Mouse (Mus musculus) embryo, embryonic 10.5 days (tissue): ENCODE measurements around the gene Rexo2.
"Not testable (repeated sequence)": the region's sequence is repeated elsewhere in the genome, so short reads cannot be mapped to it uniquely, and the experiment has no call there.

ENCODE experiments used
- DNase-seq: peaks from one replicate; pipeline ENCODE4 v3.0.0-alpha.2; 2015; ENCODE audit warnings: low spot score

The Rexo2 gene

DNA sequence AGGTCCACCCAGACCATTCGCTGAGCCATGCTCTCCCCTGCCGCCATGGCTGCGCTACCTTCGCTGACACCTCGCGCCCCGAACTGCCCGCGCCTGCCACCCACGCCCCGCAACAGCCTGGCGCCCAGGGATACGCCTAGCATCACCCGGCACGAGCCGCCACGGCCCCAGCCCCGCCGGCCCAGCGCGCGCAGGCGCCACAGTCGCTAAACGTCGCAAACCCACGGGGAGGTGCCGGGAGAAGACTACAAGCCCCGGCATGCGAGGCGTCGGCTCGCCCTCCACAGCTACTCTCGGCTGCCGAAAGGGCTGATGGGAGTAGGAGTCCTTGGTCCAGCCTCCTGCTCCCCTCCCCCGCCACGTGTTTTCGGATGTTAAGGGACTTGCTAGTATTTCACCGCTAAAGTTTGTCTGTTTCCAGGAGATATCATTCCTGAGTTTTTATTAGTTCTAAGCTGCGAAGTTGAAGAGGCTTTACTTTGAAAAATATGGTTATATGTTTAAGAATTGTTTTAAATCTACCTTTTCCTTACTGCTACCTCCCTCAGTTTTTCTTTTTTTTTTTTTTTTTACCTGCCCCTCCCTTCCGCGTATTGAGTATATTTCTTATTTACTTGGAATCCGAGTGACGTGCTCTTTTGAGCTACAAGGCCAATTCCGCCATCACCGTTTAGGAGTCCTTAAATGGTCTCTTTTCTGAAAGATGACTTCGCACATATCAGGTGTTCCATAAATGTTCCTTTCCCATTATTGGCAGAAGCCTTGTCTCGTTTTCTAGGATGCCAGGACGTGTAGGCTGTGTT is at the start of gene Rexo2:
TSS of gene Rexo2 (minus strand) at position 213 of the 803 bp plus-strand sequence.
- peak; percentile 96 for DNase-seq

GRCm38 (mm10) chr9:48526520-48526919 is 46.1 kb upstream of the Rexo2 start:
- no peak for DNase-seq

DNA sequence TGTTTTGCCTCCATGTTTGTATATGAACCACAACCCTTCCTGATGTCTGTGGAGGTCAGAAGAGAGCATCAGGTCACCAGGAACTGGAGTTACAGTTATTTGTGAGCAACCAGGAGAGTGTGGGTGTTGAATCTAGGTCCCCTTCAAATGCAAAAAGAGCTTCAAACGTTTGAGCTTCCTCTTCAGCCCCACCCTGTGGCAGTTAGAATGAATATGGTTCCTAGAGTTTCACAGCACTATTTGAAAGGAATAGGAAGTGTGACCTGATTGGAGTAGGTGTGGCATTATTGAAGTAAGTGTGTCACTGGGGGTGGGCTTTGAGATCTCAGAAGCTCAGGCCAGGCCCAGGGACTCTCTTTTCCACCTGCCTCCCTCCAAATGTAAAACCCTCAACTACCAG is 45.1 kb upstream of the Rexo2 start:
- no peak for DNase-seq

DNA sequence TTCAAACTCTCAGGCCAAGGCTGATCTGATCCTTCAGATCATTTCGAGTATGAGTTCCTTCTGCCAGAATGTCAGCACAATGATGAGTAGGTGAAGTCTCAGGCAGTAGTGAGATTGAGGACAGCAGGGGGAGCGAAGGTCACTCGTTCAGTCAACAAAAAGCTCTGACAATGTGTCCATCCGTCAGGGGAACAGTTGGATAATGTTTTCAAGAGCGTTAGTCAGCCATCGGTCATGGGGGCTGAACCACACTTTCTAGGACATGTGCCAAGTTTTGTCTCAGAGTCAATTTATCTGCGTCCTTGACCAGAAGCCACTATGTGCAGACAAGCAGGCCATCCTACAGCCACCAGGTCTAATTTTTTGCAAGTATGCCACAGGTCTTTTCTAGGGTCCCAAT is 40.0 kb upstream of the Rexo2 start:
- DNase-seq: not testable (repeated sequence)

GRCm38 (mm10) chr9:48517372-48518130 is 37.1 kb upstream of the Rexo2 start:
- no peak for DNase-seq

DNA sequence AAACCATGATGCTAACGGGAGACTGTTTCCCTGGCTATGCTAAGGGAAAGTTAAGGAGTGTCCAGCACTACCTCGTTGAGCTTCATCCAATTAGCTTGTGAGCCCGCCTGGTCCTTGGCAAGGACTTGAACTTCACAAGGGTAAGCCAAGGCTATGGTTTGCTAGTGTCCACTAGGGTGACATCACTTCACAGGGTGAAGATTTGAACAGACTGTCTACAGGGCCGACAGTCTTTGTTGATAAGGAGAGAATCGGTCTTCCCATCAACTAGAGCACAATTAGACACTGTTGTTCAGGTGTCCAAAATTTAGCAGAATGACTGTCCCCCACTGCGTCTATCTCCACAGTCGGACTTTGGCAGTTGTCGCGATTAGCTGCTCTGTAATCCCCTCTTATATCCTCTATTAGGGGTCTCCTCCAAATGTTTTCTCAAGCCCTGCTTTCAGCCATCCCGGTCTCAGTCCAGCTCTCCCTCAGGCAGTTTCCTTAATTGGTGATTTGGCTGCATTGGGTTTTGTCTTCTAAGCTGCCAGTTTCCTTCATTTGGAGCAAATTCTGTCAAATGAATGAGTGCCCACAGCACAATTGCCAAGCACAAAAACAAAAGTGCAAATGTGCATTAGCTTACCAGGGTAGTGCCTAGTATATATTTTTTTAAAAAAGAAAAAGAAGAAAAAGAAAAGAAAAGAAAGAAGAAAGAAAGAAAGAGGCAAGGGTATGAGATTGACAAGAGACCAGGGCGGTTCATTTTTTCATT is 36.4 kb upstream of the Rexo2 start:
- no peak for DNase-seq

- no peak for DNase-seq
These were observed 34.9 kb upstream of the Rexo2 start for GRCm38 (mm10) chr9:48515332-48515731.

- no peak for DNase-seq
These were observed 29.7 kb upstream of the Rexo2 start for GRCm38 (mm10) chr9:48510134-48510533.

GRCm38 (mm10) chr9:48504741-48505365 is 24.4 kb upstream of the Rexo2 start:
- DNase-seq: no peak

GRCm38 (mm10) chr9:48503001-48503400 is 22.6 kb upstream of the Rexo2 start:
- DNase-seq: no peak

DNA sequence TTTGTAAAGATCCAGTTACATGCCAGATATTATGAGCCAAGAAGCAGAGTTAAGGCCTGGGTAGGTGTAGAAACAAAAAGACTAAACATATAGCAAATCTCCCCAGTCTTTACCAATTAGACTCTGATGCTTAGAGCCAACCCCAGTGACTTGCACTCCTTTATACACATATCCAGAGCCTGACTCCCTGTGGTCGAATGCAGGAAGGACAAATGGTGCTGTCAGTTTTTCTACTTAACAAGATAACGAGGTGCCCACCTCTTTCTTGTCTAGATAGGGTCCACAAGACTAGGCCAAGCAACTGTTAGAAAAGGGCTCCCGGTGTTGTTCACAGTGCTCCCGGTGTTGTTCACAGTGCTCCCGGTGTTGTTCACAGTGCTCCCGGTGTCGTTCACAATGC is 20.8 kb upstream of the Rexo2 start:
- no peak for DNase-seq

GRCm38 (mm10) chr9:48495548-48495932 is 15.1 kb upstream of the Rexo2 start:
- peak; percentile 56 for DNase-seq

DNA sequence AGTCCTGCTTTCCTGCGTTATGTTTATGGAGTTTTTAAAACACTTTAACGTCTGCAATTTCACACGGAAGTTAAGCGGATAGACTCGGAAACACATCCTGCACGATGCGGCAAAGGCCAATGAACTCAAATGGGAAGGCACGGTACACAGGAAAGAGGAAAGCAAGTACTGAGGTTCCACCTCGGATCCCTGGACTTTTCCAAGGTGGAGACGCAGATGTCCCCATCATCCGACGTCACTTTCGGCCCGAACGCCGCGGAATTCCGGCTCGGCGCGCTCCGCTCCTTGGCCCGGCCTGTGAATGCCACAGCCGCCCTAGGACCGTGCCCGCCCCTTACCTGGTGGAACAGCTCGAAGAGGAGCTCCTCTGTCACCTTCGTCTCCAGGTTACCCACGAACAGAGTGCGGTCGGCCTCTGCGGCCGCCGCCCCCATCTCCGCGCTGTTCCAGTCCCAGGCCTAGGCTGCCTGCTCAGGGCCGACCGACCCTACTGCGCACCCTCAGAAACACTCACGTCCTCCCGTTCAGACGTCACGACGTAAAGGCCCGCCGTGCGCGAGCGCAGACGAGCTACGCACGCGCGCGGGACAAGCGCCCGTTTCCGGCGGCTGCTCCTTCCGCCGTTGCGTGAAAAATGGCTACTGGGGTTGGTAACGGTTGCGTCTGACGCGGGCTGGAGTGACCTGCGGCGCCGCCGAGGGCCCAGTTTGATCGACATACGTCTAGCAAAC is 14.6 kb upstream of the Rexo2 start, which contains the start of the genes Rbm7 and Gm5617:
TSS of gene Rbm7 (minus strand) at position 483 of the 731 bp plus-strand sequence.
TSS of gene Gm5617 (plus strand) at position 626 of the 731 bp plus-strand sequence.
- peak; percentile 97 for DNase-seq

DNA sequence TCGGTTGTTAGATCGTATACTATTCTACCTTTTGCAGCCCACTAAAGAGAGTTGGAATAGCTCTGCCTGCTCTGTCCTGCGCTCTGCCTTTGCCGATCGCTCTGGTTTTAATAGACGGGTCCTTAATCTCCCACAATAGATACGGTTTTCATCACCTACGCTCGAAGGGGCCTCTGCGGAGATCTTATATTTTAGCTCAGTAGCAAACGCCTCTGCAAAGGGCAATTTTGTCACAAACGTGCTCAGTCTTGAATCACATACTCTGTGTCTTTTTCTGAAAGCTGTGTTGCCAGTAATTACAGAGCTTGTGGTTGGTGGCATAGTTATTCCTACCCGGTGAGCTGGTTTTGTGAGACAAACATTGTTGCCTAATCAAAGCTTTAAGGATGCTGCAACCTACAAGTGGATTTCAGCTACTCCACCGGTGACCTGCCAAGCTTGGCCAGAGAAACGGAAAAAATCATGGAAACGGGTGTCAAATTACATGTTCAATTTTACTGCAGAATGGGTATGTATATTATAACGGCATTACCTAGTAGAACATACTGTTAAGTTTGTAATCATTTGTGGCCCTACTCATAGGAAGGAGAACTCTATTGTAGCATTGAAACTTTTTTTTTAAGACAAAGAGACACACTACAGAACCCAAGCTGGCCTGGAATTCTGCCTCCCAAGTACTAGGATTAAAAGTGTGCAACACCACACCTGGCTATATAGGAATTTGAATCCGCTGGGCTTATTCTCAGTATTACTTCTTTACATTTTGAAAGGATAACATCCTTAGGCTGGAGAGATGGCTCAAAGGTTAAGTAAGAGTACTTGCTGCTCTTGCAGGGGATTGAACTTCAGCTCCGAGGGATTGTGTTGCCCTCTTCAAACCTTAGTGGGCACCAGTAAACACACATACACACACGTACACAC is 1.1 kb upstream of the Rexo2 start:
- DNase-seq: peak; percentile 31

DNA sequence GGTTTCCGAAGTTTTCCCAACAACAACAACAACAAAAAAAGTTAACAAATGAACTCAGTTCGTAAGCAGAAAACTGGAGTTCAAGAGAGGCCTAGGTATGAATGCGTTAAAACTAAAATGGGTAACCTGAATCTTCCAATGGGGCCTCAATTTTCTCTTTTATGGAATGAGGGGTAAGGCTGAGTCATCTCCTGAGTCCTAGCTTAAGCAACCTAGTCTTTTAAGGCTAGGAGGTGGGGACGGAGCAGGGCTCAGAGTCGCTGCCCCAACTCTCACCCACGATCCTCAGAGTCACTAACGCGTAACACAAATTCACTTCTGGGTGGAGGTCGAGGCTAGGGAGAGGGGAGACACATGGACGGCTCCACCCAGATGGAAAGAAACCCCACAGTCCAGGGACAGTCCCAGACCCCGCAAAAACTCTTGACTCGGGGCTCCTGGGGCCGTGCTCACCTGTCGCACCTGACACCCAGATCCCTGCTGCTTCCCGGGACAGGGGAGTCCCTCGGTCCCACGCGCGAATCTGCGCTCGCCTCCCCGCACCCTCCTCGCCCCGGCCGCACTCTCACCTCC is 499 bp downstream of the Rexo2 start:
- DNase-seq: peak; percentile 28

- DNase-seq: no peak
These were observed 1.6 kb downstream of the Rexo2 start for GRCm38 (mm10) chr9:48478808-48479207.

DNA sequence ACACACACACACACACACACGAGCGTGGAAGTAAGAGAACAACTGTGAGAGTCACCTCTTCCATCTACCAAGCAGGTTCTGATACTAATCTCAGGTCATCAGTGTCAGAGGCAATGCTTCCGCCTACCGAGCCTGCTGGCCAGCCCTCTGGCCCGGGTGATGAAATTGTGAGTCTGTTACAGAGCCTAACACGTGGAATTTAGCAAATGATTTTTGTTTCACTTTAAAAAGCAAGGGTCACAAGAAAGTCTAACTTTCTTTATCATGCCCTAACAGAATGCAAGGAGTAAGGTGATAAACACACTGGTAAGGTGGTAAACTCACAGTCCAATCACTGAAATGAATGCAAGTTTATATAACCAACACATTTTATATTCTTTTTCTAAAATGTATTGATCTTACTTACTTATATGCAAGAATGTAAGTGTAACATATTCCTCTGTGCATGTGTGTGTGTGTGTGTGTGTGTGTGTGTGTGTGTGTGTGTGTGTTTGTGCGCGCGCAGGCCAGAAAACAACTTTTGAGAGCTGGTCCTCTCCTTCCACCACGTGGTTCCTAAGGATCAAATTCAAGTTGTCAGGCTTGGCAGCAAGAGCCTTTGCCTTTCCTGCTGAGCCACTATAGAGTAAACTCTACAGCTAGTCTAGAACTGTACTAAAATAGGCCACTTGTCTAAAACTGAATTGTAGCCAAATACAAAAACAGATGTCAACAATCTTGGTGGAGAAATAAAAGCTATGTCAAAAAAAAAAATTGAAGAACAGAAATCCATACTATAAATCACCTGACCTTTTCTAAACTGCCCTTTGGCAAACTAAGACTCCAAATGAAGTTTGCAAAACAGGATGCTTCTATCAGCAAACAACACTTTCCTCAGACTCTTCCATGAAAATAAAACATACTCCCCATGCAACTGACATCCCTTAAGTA is 3.9 kb downstream of the Rexo2 start:
- no peak for DNase-seq

GRCm38 (mm10) chr9:48474367-48474766 is 6.1 kb downstream of the Rexo2 start:
- DNase-seq: no peak

GRCm38 (mm10) chr9:48473131-48473530 is 7.3 kb downstream of the Rexo2 start:
- DNase-seq: no peak
